Mouse (Mus musculus) midbrain, embryonic 15.5 days (tissue): Measurements from ENCODE around the gene Tbc1d14. TPM values are rescaled to one million over a fixed set of nuclear protein-coding genes. Genes with fewer than 3 reads are reported as not detected.

ENCODE experiments used
- ATAC-seq: fragments of 200-750 bp; cut with Nextera tagmentation; replicated peaks from 2 replicates; pipeline ENCODE4 v1.8.0; 2017; ENCODE audit warnings: moderate TSS enrichment
- H3K27ac ChIP-seq: fragments of 300-500 bp; sonication (generic); 2 replicates; pipeline ENCODE4 v1.5.1; 2015; ENCODE audit warnings: mild to moderate bottlenecking, inconsistent platforms
- H3K27me3 ChIP-seq: fragments of 300-500 bp; sonication (generic); replicated peaks from 2 replicates; pipeline ENCODE4 v1.6.1; 2015; ENCODE audit warnings: inconsistent platforms
- H3K36me3 ChIP-seq: fragments of 300-500 bp; sonication (generic); replicated peaks from 2 replicates; pipeline ENCODE4 v1.6.1; 2015; ENCODE audit warnings: inconsistent platforms
- H3K4me1 ChIP-seq: fragments of 300-500 bp; sonication (generic); 2 replicates; pipeline ENCODE4 v1.6.1; 2015; ENCODE audit warnings: inconsistent platforms
- H3K4me2 ChIP-seq: fragments of 300-500 bp; sonication (generic); 2 replicates; pipeline ENCODE4 v1.6.1; 2015; ENCODE audit warnings: inconsistent platforms, mild to moderate bottlenecking, moderate library complexity
- H3K4me3 ChIP-seq: fragments of 300-500 bp; sonication (generic); 2 replicates; pipeline ENCODE4 v1.5.1; 2015; ENCODE audit warnings: mild to moderate bottlenecking, inconsistent platforms
- H3K9ac ChIP-seq: fragments of 300-500 bp; sonication (generic); 2 replicates; pipeline ENCODE4 v1.6.1; 2015; ENCODE audit warnings: mild to moderate bottlenecking, inconsistent platforms
- H3K9me3 ChIP-seq: fragments of 300-500 bp; sonication (generic); 2 replicates; pipeline ENCODE4 v1.6.1; 2016; ENCODE audit warnings: inconsistent platforms
- WGBS: fragments of 180-500 bp; shearing (Covaris S2); methylation state at CpG from one replicate; pipeline ENCODE4 v1.1.7; 2015; ENCODE audit warnings: mixed read lengths; 5-methylcytosine and 5-hydroxymethylcytosine counted together
- polyA plus RNA-seq: library from polyadenylated mRNA; unstranded; fragments of >200 nt; fragmentation: Nextera tagmentation; extraction: Ambion mirVana; gene quantifications from 2 replicates; pipeline ENCODE4 v1.2.1, GENCODE M21; 2015

Gene Tbc1d14
- polyA plus RNA-seq, 1 experiment from 2014 or later = 75.0 TPM

- ATAC-seq = no peak
- H3K4me2 ChIP-seq = no peak overlapping the region
- WGBS = 96% methylated on average over 4 of the region's 4 CpGs
Observed at GRCm38 (mm10) chr5:36560490-36560889, 32.6 kb downstream of the Tbc1d14 start.

GRCm38 (mm10) chr5:36559510-36560235 is 33.4 kb downstream of the Tbc1d14 start:
- WGBS = 88% methylated on average over 6 of the region's 6 CpGs
- ATAC-seq = no peak
- H3K9ac ChIP-seq = no peak overlapping the region

More at GRCm38 (mm10) chr5:36560490-36560889, 32.6 kb downstream of the Tbc1d14 start:
- no peak overlapping the region for H3K9ac ChIP-seq
- no peak overlapping the region for H3K4me3 ChIP-seq
- no peaks in the 10 kb centered on the region for H3K36me3 ChIP-seq
- H3K4me1 ChIP-seq = 0 out of 2 replicates have a peak, but pooled peaks cover 9% of the 10 kb centered on the region
- H3K27ac ChIP-seq = no peak overlapping the region
- H3K27me3 ChIP-seq = no peaks in the 10 kb centered on the region
- no peaks in the 10 kb centered on the region for H3K9me3 ChIP-seq

GRCm38 (mm10) chr5:36559106-36559505 is 34.0 kb downstream of the Tbc1d14 start:
- H3K4me3 ChIP-seq = no peak overlapping the region
- H3K4me2 ChIP-seq = no peak overlapping the region
- H3K9me3 ChIP-seq = no peaks in the 10 kb centered on the region
- H3K4me1 ChIP-seq = 0 out of 2 replicates have a peak, but pooled peaks cover 9% of the 10 kb centered on the region
- no peaks in the 10 kb centered on the region for H3K27me3 ChIP-seq
- no peaks in the 10 kb centered on the region for H3K36me3 ChIP-seq
- WGBS = 79% methylated on average over 5 of the region's 5 CpGs
- no peak for ATAC-seq
- H3K27ac ChIP-seq = no peak overlapping the region
- H3K9ac ChIP-seq = no peak overlapping the region

More at GRCm38 (mm10) chr5:36559510-36560235, 33.4 kb downstream of the Tbc1d14 start:
- no peaks in the 10 kb centered on the region for H3K9me3 ChIP-seq
- no peak overlapping the region for H3K27ac ChIP-seq
- H3K4me3 ChIP-seq = no peak overlapping the region
- no peaks in the 10 kb centered on the region for H3K36me3 ChIP-seq
- no peaks in the 10 kb centered on the region for H3K27me3 ChIP-seq
- H3K4me2 ChIP-seq = no peak overlapping the region
- H3K4me1 ChIP-seq = 0 out of 2 replicates have a peak, but pooled peaks cover 9% of the 10 kb centered on the region

- Histone ChIP-seq H3K4me2 (no peak overlapping the region), H3K4me3 (no peak overlapping the region), H3K36me3 (no peaks in the 10 kb centered on the region), H3K9me3 (no peaks in the 10 kb centered on the region), H3K4me1 (0 out of 2 replicates have a peak, but pooled peaks cover 9% of the 10 kb centered on the region), H3K9ac (no peak overlapping the region), H3K27ac (no peak overlapping the region), H3K27me3 (no peaks in the 10 kb centered on the region)
- whole genome bisulfite sequencing = 94% methylated on average over 2 of the region's 2 CpGs
- no peak for ATAC-seq
Observed at GRCm38 (mm10) chr5:36558526-36558925, 34.5 kb downstream of the Tbc1d14 start.

GRCm38 (mm10) chr5:36557584-36558308 is 35.3 kb downstream of the Tbc1d14 start:
- H3K36me3 ChIP-seq = no peaks in the 10 kb centered on the region
- H3K4me3 ChIP-seq = no peak overlapping the region
- H3K4me1 ChIP-seq = 0 out of 2 replicates have a peak, but pooled peaks cover 9% of the 10 kb centered on the region
- 44% methylated on average over 7 of the region's 7 CpGs for WGBS
- H3K27ac ChIP-seq = no peak overlapping the region
- H3K4me2 ChIP-seq = no peak overlapping the region
- H3K9me3 ChIP-seq = no peaks in the 10 kb centered on the region
- H3K9ac ChIP-seq = no peak overlapping the region
- no peaks in the 10 kb centered on the region for H3K27me3 ChIP-seq
- no peak for ATAC-seq

GRCm38 (mm10) chr5:36556906-36557305 is 36.2 kb downstream of the Tbc1d14 start:
- Histone ChIP-seq H3K9me3 (no peaks in the 10 kb centered on the region), H3K4me1 (0 out of 2 replicates have a peak, but pooled peaks cover 9% of the 10 kb centered on the region), H3K27me3 (no peaks in the 10 kb centered on the region), H3K4me3 (no peak overlapping the region), H3K27ac (no peak overlapping the region), H3K9ac (no peak overlapping the region), H3K4me2 (no peak overlapping the region), H3K36me3 (no peaks in the 10 kb centered on the region)
- no peak for ATAC-seq
- 66% methylated on average over 3 of the region's 3 CpGs for WGBS

GRCm38 (mm10) chr5:36556289-36556688 is 36.8 kb downstream of the Tbc1d14 start:
- Histone ChIP-seq H3K4me2 (no peak overlapping the region), H3K4me1 (0 out of 2 replicates have a peak, but pooled peaks cover 9% of the 10 kb centered on the region), H3K27me3 (no peaks in the 10 kb centered on the region), H3K9me3 (no peaks in the 10 kb centered on the region), H3K4me3 (no peak overlapping the region), H3K9ac (no peak overlapping the region), H3K36me3 (no peaks in the 10 kb centered on the region), H3K27ac (no peak overlapping the region)
- WGBS = 60% methylated on average over 4 of the region's 4 CpGs
- ATAC-seq = no peak

GRCm38 (mm10) chr5:36554496-36554895 is 38.6 kb downstream of the Tbc1d14 start:
- 76% methylated on average over 5 of the region's 5 CpGs for WGBS
- Histone ChIP-seq H3K9ac (no peak overlapping the region), H3K4me1 (0 out of 2 replicates have a peak, but pooled peaks cover 9% of the 10 kb centered on the region), H3K36me3 (no peaks in the 10 kb centered on the region), H3K9me3 (no peaks in the 10 kb centered on the region), H3K27ac (no peak overlapping the region), H3K27me3 (no peaks in the 10 kb centered on the region), H3K4me3 (no peak overlapping the region), H3K4me2 (no peak overlapping the region)
- no peak for ATAC-seq

- whole genome bisulfite sequencing = 86% methylated on average over 4 of the region's 4 CpGs
- no peak overlapping the region for H3K4me2 ChIP-seq
- H3K36me3 ChIP-seq = no peaks in the 10 kb centered on the region
Observed at GRCm38 (mm10) chr5:36553886-36554285, 39.2 kb downstream of the Tbc1d14 start.

GRCm38 (mm10) chr5:36553056-36553606 is 39.9 kb downstream of the Tbc1d14 start:
- Histone ChIP-seq H3K36me3 (no peaks in the 10 kb centered on the region), H3K9ac (no peak overlapping the region), H3K27ac (no peak overlapping the region), H3K4me1 (0 out of 2 replicates have a peak, but pooled peaks cover 9% of the 10 kb centered on the region), H3K4me3 (no peak overlapping the region), H3K9me3 (no peaks in the 10 kb centered on the region), H3K27me3 (no peaks in the 10 kb centered on the region), H3K4me2 (no peak overlapping the region)
- 73% methylated on average over 2 of the region's 2 CpGs for WGBS
- ATAC-seq = no peak

More at GRCm38 (mm10) chr5:36553886-36554285, 39.2 kb downstream of the Tbc1d14 start:
- Histone ChIP-seq H3K27me3 (no peaks in the 10 kb centered on the region), H3K4me3 (no peak overlapping the region), H3K9me3 (no peaks in the 10 kb centered on the region), H3K4me1 (0 out of 2 replicates have a peak, but pooled peaks cover 9% of the 10 kb centered on the region), H3K9ac (no peak overlapping the region), H3K27ac (no peak overlapping the region)
- ATAC-seq = no peak

- no peak for ATAC-seq
- Histone ChIP-seq H3K27ac (no peak overlapping the region), H3K4me2 (no peak overlapping the region), H3K4me3 (no peak overlapping the region), H3K36me3 (no peaks in the 10 kb centered on the region), H3K27me3 (no peaks in the 10 kb centered on the region), H3K9ac (no peak overlapping the region), H3K4me1 (0 out of 2 replicates have a peak, but pooled peaks cover 2% of the 10 kb centered on the region), H3K9me3 (no peaks in the 10 kb centered on the region)
- WGBS = 98% methylated on average over 4 of the region's 4 CpGs
Observed at GRCm38 (mm10) chr5:36552391-36552790, 40.7 kb downstream of the Tbc1d14 start.

GRCm38 (mm10) chr5:36549243-36549642 is 43.8 kb downstream of the Tbc1d14 start:
- Histone ChIP-seq H3K4me1 (no peaks in the 10 kb centered on the region), H3K27ac (no peak overlapping the region), H3K27me3 (no peaks in the 10 kb centered on the region), H3K4me2 (no peak overlapping the region), H3K4me3 (no peak overlapping the region), H3K9me3 (no peaks in the 10 kb centered on the region), H3K9ac (no peak overlapping the region), H3K36me3 (no peaks in the 10 kb centered on the region)
- ATAC-seq = no peak
- WGBS = 55% methylated on average over 6 of the region's 6 CpGs
